Mouse (Mus musculus): ENCODE measurements around the gene Bcl2a1d.
"Not testable (repeated sequence)": the region's sequence is repeated elsewhere in the genome, so short reads cannot be mapped to it uniquely, and the experiment has no call there.

Bcl2a1d gene

DNA sequence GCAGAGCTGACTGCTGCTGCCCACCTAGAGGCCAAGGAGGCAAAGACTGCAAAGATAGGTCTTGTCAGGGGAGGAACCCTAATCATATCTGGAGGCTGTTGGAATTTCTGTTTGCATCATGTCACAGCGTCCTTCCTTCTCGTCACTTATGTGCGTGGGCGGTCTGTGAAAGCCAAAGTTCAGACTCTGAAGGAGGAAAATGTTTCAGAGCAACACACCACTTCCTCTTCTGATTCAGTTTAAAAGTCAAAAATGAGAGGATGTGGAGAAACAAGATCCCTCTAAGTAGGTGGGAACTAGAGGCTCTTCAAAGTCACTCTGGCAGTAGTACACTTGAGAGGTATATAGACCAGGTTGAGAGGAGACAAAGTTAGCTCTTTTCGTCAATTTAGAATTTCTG, at the start of gene Bcl2a1d:
Gene Bcl2a1d (minus strand): TSS at position 187 of the 400 bp plus-strand sequence.
- peak; percentile 17 for DNase-seq

DNA sequence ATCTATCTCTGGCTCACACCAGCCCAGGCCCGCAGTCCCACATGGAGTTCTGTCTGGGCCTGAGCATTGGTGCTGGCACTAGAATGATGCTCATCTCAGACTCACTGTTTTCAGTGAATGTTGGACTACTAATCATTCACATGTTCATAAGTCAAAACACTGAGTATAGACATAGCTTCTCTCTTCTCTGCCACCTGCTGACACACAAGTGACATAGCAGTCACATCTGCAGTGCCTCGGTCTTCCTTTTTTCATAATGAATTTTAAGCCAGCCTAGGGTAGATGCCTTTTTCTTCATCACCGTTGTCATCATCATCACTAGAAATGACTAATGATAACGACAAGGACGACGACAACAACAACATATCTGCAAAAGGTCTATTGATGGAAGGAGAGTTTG, 38.5 kb upstream of the Bcl2a1d start:
- DNase-seq: not testable (repeated sequence)

DNA sequence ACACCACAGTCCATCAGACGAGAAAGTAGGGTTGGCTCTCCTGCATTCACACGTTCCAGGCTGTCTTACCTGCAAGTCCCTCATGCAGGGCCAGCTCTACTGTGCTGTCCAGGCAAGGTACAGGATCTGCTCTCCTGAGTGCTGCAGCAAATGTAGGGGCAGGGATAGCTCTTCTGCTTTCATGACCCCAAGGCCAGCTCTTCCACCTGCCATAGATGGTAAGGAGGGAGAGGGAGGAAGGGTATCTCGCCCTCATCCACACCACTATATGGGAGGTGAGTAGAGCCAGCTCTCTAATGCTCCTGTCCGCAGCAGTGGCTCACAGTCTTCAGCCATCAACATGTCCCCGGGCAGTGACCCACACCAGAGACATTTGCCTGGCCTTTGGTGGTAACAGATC, 37.8 kb upstream of the Bcl2a1d start:
- DNase-seq: not testable (repeated sequence)

DNA sequence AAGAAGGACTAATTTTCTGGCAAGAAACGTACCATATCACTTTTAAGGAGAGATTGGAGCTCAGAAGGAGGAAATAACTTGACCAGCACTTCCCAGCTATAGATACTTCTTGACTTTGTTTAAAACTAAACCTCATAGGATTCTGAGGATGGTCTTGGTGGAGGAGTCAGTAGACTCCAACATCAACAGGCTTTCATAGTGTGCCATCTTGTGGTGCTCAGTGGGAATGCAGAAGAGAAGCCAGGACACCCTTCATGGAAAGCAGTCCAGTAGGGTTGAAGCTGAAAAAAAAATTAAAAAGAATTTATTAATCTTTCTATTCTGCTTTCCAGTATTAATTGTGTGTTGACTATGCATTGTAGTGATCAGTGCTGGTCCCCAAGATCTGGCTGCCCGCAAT, 15.0 kb upstream of the Bcl2a1d start:
- peak; percentile 36 for DNase-seq

DNA sequence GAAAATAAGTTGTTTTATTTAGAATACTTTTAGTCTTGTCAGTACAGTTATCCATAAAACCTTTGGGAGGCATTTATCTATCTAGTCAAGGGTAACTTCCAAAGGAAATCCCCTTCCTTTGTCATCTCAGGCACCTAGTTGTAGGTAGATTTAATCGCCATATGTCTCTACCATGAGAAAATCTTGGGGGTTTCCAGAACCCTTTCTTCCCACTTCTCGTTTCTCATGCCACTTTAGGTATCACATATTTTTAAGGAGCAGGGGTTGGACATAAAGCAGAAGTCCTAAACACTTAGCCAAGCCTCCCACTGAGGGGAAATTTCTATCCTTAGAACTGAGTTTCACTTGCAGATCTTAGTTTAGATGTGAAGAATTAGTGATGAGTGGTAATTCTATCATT, 14.3 kb upstream of the Bcl2a1d start:
- DNase-seq: not testable (repeated sequence)

DNA sequence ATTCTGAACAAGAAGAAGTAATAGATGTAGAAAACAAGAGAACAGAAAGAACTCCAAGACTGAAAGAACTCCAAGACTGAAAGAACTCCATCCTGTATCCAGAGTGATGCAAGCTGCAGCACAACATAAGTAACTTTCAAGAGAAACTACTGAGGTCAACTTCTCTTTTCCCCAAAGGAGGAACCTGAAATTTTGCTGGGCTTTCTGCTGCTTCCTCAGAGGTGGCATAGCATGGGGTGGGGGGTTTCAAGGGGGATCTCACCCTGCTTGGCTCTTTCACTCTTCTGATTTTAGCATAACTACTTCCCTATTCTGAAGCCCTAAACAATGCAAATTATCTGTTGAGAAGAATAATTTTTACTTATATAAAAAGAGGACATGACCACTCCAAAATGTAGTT, 3.6 kb upstream of the Bcl2a1d start:
- not testable (repeated sequence) for DNase-seq

DNA sequence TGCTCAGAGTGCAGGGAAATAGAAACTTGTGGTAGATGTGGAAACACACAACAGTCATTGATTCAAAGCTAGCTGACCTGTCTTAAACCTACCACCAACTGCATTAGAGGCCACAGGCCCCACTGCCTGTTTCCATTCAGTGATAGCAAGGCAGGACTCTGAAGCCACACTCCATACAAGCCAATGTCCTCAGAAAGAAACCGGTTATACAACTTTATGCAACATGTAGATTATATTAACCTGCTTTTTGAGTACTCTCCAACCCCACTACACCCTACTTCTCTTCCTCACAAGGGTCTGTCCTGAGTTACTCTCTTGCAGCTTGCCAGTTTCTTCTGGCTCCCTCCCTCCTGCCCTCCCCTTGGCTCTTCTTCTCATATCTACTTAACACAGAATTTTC, 1.5 kb upstream of the Bcl2a1d start:
- not testable (repeated sequence) for DNase-seq

DNA sequence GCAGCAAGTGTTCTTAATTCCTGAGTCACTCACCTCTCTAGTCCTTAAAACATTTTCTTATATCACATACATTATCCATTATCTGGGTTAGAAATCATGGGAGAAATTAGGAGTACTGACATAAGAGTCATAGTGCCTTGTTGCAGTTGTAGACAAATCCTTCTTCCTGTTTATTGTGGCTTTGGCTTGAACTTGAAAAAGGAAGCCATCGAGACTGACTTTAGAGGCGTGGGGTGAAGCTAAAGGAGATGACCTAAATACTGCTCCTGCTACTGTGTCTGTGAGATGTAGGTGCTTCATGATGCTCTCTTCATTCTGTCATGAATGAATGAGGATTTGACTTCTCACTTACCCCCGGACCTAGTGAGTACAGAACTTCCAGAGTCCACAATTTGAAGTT, 620 bp upstream of the Bcl2a1d start:
- not testable (repeated sequence) for DNase-seq

DNA sequence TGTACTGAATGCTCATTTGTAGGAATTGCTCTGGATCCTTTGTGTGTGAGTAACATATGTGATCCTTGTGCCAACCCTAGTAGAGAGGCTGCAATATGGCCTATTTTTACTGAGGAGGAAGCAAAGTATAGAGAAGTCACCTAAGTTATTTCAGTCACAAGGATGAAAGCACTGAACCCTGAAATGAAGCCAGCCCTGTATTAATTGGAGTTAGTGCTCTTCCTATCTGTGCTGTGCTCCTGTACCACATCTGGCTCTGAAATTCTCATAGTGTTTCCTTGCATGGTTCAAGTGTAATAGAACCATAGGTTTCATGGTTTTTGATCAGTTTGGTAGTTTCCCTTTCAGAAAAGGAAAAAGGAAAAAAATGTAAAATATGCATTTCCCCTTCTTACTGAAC, 3.4 kb downstream of the Bcl2a1d start:
- DNase-seq: not testable (repeated sequence)

DNA sequence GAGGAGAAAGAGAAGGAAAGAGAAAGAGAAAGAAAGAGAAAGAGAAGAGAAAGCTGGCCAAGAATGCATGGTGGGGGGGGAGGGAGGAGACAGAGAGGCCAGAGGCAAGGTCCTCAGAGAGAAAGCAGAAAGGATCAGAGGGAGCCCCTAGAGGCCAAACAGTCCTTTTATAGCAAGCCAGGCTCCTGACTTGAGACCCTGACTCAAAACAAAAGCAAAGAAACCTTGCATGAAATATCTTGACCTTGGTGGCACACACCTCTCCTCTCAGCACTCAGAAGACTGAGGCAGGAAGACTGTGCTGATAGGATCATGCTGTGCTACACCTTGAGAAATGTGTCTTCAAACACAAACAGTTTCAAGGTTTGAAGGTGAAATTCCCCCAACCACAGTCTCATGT, 10.1 kb downstream of the Bcl2a1d start:
- DNase-seq: not testable (repeated sequence)

DNA sequence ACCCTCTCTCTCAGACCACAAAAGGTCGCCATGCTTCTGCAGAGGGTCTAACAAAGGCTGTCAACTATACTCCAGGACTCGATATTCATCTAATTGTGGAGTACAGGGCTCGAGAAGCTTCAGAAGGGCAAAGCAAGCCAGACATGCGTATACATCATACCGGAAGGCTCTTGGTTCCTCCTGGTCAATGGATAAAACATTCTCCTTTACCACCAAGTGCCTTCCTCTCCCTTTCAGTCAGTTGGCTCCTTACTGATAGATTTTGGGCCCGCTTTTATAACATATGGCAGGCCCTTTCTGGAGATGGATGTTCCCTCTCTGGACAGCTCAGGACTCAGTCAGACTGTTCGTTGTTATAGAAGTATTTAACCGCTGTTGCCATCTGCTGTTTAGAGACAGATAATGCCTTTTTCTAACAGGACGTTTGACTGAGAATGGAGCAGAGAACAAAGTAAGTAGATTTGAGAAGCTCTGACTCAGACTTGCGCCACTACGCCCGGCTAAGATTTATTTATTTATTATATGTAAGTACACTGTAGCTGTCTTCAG, 11.7 kb downstream of the Bcl2a1d start, which contains the start of gene Mthfsl:
Gene Mthfsl (minus strand): TSS at position 308 of the 549 bp plus-strand sequence.
- DNase-seq: peak; percentile 26

DNA sequence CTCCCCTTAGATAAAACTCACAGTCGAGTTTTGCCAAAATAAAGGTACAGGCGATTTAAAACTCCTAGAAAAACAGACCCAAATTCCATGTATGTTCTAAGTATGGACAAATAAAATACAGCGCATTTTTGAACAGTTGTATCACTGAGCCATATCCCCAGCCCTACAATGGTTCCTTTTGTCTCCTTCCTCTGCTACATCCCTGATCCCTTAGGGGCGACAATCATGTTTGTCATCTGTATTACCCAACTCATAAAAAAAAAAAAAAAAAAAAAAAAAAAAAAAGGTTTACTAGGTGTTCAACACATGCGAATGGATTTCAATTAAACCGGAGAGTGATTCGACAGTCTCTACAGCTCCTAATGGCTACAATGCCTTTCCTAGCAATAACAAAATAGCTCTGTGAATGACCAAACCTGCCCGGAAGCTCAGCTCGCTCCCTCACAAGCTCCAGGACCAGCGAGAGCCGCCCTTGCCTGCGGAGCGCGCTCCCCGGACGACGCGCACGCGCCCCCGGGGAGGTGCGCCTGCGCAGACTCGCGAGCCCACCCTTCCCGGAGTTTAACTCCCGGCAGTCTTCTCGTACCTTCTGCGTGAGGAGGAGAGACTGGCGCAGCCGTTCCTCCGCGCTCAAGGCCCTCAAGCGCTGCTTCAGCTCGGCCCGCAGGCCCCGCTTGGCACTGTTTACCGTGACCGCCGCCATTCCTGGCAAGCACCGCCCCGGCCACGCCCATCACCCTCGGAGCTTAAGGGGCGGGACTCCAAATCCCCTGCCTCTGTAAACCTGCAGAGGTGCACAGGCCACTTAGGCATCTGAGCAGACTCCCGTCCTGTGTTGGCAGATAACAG, 12.4 kb downstream of the Bcl2a1d start:
- not testable (repeated sequence) for DNase-seq

DNA sequence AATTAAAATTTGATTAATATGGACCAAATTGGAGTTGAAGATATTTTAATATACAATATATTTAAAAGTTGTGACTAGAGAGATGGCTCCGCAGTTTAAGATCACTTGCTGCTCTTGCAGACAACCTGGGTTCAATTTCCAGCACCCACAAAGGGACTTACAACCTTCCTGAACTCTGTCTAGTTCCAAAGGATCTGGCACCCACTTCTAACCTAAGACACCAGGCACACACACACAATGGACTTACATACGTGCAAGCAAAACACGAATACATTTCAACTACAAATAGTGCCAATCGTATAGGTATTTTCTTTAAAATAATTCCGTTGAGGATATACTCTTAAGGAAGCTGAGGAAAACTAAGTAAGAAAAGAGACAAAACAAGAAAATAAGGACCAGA, 13.1 kb downstream of the Bcl2a1d start:
- not testable (repeated sequence) for DNase-seq

DNA sequence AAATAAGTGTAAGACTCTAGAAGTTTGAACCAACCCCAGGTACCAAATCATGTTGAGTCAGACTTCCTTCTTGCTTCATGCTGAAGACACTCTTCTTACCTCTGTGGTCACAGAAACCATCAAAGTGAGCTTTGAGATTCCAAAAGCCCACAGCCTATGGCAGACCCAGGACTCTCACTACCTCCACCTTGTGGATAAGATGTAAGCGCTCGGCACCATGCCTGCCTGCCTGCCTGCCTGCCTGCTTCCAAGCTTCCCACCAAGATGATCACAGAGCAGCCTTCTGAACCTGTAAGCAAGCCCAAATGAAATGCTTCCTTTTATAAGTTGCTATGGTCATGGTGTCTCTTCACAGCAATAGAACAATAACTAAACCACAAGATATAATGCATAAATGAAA, 13.6 kb downstream of the Bcl2a1d start:
- peak; percentile 58 for DNase-seq

DNA sequence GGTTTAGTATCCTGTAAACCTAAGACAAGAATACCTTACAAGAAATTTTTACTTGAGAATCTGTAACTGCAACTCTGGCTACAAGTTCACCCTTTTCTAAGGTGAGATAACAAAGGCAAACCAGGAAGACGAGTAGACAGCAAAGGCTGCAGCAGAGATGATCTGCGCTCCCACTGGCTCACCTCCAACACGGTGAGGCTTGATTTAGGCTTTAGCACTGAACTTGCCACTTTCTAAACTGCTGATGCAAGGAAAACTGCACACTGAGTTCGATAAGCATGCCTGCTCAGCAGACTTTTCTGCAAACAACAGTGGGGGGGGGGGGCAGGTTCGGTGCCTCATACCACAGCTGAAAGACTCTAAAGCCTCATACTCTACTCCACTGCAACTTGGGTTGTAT, 17.2 kb downstream of the Bcl2a1d start:
- DNase-seq: not testable (repeated sequence)

DNA sequence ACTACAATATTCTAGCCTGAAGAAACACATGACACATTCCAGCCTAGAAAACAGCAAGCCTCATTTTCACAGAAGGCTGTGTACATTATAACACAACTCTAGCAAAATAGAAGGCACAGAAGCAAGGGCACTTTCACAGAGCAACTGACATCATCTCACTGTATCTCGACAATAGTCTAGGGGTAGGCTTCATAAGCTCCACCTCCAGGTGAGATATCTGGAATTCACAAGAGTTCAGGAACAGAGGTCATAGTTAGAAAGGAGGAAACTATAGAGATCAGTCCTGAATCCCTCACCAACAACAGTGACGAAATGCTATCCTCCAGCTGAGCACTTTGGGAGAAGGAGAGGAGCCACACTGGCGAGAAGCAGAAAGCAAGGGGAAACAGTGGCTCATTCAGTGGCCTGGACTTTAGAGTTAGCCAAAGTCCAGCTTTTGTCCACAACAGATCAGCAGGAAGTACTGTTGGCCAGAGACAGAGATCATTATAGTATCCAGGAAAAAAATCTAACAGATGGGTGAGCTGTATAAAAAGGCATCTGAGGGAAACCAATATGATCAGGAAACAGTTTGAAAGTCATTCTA, 19.5 kb downstream of the Bcl2a1d start:
- DNase-seq: not testable (repeated sequence)

DNA sequence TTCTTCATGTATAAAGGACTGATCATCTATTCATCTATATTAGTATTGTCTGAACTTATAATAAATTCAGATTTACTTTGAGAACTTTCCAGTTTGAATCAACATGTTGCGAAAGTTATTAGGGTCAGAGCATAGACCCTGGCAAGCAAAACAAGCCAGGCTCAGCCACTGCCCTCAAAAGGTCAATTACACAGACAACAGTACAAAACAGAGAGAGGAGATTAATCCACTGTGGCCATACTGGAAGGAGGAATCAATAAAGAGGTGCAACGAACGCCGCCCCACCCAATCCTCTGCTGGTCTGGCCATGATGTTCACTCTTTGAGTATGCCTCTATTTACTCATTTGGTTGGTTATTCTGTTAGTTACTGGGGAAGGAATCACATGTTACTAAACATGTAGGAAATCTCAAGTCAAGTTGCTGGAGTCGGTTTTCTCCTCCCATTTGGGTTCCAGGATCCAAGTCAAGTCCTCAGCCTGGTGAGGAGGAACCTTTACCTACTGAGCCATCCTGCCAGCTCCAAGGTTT, 20.7 kb downstream of the Bcl2a1d start:
- DNase-seq: not testable (repeated sequence)

DNA sequence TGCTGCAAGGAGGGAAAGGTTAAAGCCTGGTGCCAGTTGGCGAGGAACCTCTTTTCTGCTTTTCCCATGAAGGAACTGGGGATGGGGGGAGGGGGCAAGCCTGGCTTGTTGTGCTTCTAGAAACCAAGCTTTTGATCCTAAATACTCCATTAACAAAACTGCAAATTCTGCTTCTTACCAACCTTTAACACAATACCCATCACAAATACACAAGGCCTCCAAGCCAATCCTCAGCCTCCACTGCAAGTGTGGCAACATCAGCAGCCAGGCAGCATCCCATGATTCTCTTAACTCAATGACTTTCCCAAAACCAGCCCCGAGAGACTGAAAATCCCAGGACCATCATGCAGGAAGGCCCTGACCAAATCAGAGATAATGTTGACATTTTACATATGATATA, 21.3 kb downstream of the Bcl2a1d start:
- not testable (repeated sequence) for DNase-seq

DNA sequence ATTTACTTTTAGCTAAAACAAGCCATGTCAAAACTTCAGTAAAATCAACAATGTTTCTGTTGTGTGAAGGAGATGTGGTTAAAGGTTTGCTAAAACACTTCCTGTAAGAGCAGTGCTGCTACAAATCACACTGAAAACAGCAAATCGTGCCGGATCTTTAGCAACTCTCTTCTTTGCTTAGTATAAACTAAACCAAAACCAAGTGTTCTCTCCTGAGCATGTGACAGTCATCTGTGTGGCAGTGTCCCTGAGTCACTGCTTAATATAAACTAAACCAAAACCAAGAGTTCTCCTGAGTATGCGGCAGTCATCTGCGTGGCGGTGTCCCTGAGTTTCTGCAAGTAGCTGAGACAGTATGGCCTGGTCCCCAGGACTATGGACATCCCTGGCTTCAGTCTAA, 21.9 kb downstream of the Bcl2a1d start:
- DNase-seq: not testable (repeated sequence)

DNA sequence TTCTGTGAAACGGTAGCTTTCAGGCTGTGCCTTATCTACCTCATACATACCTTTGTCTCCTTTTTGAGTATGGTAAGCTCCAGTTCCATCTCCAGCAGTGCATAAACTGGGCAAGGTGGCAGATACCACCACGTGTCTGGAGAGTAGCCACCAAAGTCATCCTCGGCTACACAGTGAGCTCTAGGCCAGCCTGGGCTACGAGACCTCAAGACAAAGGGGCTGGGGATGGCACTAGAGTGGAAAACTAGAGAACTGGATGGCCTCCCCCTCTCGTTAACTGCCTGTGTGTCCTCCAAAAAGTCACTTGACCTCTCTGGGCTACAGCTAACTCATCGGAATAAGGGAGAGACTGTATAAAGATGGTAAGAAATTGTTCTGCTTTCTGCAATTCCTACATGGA, 22.4 kb downstream of the Bcl2a1d start:
- DNase-seq: no peak

DNA sequence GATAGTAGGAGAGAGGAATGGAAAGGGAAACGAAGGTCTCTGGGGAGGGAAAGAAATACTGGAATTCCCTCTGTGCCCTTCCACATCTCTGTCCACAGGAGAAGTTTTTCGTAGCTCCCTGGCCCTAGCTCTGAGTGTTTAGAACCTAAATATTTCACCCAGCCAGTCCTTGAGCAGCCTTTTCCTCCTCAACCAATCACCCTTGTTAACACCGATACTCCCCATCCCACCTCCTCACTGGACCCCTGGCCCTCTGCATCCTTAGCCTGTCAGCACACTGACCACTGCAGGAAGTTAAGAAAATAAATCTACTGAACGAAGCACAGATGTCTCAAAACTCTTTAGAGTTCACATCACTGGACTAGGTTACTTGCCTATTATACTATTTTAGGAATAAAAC, 25.0 kb downstream of the Bcl2a1d start:
- DNase-seq: no peak

DNA sequence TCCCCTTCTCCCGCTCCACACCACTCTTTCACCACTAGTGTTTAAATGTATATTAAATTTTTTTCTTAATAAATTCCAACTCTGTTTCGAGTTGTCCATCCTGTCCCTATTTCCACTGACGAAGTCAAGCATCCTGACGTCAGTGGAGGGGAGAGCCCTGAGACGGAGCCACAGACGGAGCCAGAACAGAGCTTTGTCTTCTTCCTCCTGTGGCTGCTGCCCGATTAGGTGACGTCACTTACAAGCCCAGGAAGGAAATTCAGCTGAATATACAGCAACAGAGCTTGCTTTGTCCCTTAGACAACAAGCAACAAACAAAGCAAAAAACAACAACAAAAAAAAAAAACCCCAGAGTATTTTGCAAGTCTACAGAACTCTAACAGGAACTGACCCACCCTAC, 26.6 kb downstream of the Bcl2a1d start:
- DNase-seq: not testable (repeated sequence)

DNA sequence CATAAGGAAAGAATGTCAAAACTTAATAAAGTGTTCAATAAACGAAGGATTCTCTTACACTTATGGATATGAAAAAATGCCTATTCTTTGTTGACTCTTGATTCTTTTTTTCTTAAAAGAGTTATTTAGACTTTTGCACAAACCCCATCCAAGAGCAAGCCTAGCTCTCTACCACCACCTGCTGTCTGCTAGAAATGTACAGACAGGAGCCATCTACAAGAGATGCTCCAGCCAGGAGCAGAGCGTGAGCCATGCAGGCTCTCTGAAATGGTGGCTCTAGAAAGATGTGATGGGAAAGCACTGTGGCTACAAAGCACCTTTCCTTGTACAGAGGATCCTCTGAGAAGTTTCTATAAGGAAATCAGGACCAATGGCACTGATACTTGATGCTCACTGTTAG, 33.0 kb downstream of the Bcl2a1d start:
- DNase-seq: not testable (repeated sequence)

DNA sequence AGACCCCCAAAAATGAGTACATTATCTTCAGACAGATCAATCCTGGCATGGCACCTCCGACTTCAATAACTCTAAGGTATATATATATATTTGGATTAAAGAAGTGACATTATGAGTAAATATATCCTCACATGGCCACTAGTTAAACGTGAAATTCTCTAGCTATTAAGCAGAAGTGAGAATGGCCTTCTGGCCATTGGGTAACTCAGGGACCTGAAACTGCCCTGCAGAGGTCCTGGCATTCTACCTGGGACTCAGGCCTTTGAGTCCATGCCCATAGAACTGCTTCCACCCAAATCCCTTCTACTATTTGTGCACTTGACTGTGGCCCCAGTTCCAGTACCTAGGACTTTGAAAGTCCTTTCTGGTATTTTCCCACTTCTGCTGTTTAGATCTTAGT, 40.4 kb downstream of the Bcl2a1d start:
- DNase-seq: not testable (repeated sequence)
